Mouse (Mus musculus) megakaryocyte, embryonic 14.5 days (primary cell): ENCODE data around the gene Nt5m.

Experiments used
- FLI1 ChIP-seq: IDR thresholded peaks from 2 replicates; pipeline ENCODE4 v1.6.1; 2012; ENCODE audit warnings: low read length, inconsistent platforms, mixed read lengths
- GATA1 ChIP-seq: IDR thresholded peaks from 3 replicates; pipeline ENCODE4 v1.6.1; 2012; ENCODE audit warnings: mixed read lengths, low read length, inconsistent platforms, borderline replicate concordance

DNA sequence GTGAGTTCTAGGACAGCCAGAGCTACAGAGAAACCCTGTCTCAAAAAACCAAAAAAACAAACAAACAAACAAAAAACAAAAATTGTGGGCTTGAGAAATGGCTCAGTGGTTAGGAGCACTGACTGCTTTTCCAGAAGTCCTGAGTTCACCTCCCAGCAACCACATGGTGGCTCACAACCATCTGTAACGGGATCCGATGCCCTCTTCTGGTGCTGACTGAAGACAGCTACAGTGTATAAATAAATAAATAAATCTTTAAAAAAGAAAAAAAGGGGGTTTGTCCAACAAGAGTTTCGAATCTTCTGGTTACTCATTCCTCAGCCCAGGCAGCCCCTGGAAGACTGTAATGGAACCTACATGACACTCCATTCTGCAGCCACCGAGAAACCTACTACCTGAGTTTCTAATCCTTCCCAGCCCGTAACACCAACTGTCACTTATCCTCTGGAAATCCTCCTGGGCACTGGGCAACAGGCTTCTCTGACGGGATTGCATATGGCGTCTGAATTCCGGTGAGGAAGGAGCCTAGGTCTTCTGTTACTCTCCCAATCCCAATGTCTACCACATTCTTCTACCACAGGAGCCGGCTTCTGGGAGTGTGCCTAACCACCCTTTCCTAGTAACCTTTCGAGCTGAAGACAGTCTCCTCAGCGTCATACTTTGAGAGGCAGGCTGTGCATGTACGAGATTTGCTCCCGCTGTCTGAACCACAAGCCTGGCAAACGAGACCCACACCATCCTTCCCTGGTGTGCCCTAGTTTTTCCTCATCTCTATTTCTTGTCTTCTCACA is 30.9 kb upstream of the Nt5m start:
- TF ChIP-seq GATA1 (no peak), FLI1 (no peak)
